ENCODE assay signal across 8 mouse cellular contexts in the genomic region with DNA sequence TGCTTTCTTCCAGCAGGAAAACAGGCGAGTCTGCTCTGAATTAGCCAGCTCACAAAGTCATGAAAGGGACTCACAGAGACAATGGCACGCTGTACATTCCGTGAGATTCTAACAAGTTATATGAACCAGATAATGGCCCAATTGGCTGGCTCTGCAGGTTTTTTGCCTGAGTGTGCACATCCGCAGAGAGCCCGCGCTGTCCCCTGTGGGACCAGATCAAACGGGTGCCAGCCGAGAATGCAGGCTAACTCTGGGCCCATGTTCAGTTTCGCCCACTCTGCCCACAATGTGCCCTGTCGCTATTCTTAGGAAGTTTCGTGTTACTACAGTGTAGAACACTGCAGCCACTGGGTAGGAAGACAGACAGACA.
DNase-seq lines count a peak whose midpoint lies in the region; ATAC-seq and TF ChIP-seq lines count a peak whose summit lies in the region.

No protein-coding gene starts in this region.

- peaks cover 12% of the 10 kb centered on the region; the same call in 1 of the 2 replicates for H3K4me1 ChIP-seq in forebrain, postnatal 0 days (ENCODE audit: insufficient read depth)
- H3K4me1 ChIP-seq in midbrain, embryonic 13.5 days (replicated peaks), result peaks cover 47% of the 10 kb centered on the region

- H3K36me3 ChIP-seq in forebrain, postnatal 0 days (ENCODE audit: insufficient read depth), result no peaks in the 10 kb centered on the region
- H3K36me3 ChIP-seq in midbrain, embryonic 13.5 days, result no peaks in the 10 kb centered on the region

- peak overlapping the region; percentile 31 for H3K4me2 ChIP-seq in forebrain, postnatal 0 days (ENCODE audit: low read depth)
- H3K4me2 ChIP-seq in midbrain, embryonic 13.5 days (replicated peaks), result peak overlapping the region; percentile 42

- peak; percentile 40 for DNase-seq in gastrocnemius, adult 2 months
- no peak for DNase-seq in gastrocnemius, postnatal 4 days (ENCODE audit: low spot score in 2 of 2)
- peak; percentile 30 to 36 for DNase-seq in B cell, adult 2 months
- peak; percentile 45 for DNase-seq in forebrain, postnatal 0 days
- DNase-seq in cerebellum, adult 8-10 months, result no peak
- no peak for DNase-seq in adrenal gland, adult 2 months
- DNase-seq in testis, postnatal 14 days (ENCODE audit: low spot score), result no peak

- no peaks in the 10 kb centered on the region for H3K27me3 ChIP-seq in forebrain, postnatal 0 days (ENCODE audit: insufficient read depth, low read length)
- no peaks in the 10 kb centered on the region for H3K27me3 ChIP-seq in midbrain, embryonic 13.5 days

- intact Hi-C loops in gastrocnemius, adult 2 months (cut with DNase I), result loop anchor here (5.0 kb wide), 1 partner anchor 39 kb away; no protein-coding TSS in a partner anchor

- 7% methylated on average over 11 of the region's 11 CpGs for WGBS in forebrain, postnatal 0 days
- 17% methylated on average over 11 of the region's 11 CpGs for WGBS in midbrain, embryonic 13.5 days

- ATAC-seq in forebrain, postnatal 0 days, result peak; percentile 47
- peak; percentile 57 for ATAC-seq in midbrain, embryonic 13.5 days

- no peak overlapping the region; the same call in 1 of the 2 replicates for H3K9ac ChIP-seq in forebrain, postnatal 0 days
- 0 out of 2 replicates have a peak overlapping the region, but pooled peaks have one; percentile 7 for H3K9ac ChIP-seq in midbrain, embryonic 13.5 days (replicated peaks)

- no peak for TF ChIP-seq CTCF in gastrocnemius, adult 2 months (IDR thresholded peaks at IDR 0.05)
- TF ChIP-seq CTCF in forebrain, postnatal 0 days (IDR thresholded peaks at IDR 0.05; ENCODE audit: low read depth), result no peak

- H3K9me3 ChIP-seq in forebrain, postnatal 0 days (ENCODE audit: low read length), result no peaks in the 10 kb centered on the region
- H3K9me3 ChIP-seq in midbrain, embryonic 13.5 days, result no peaks in the 10 kb centered on the region

- peak overlapping the region; percentile 33 for H3K4me3 ChIP-seq in gastrocnemius, adult 2 months
- no peak overlapping the region for H3K4me3 ChIP-seq in forebrain, postnatal 0 days (ENCODE audit: low read depth, low read length)
- H3K4me3 ChIP-seq in midbrain, embryonic 13.5 days (replicated peaks), result no peak overlapping the region

- peak overlapping the region; percentile 6; the same call in 1 of the 2 replicates for H3K27ac ChIP-seq in gastrocnemius, adult 2 months
- peak overlapping the region; percentile 37; the same call in 1 of the 2 replicates for H3K27ac ChIP-seq in forebrain, postnatal 0 days (ENCODE audit: low read depth, low read length)
- peak overlapping the region; percentile 70 for H3K27ac ChIP-seq in midbrain, embryonic 13.5 days

Comparison
In these comparisons a context has a peak if more than half of its experiments do, and no peak if none do; other contexts are left out.
1. DNase-seq: peak in gastrocnemius, adult 2 months (single experiment), B cell, adult 2 months (2 of 2) and forebrain, postnatal 0 days (single experiment); none in gastrocnemius, postnatal 4 days (0 of 2), cerebellum, adult 8-10 months (single experiment), adrenal gland, adult 2 months (single experiment) and testis, postnatal 14 days (single experiment).
2. H3K27ac ChIP-seq: peak in every context shown above with its lines; median percentile 70 in midbrain, embryonic 13.5 days; 37 in forebrain, postnatal 0 days; 6 in gastrocnemius, adult 2 months.